Mouse (Mus musculus): ENCODE measurements around the gene Tmem234. TPM values are rescaled to one million over a fixed set of nuclear protein-coding genes. Genes with fewer than 3 reads are reported as not detected.

The Tmem234 gene
- total and polyA plus RNA-seq, 3 experiments: 104 to 207 (median 155) TPM

GRCm38 (mm10) chr4:129618031-129618430 is 17.6 kb downstream of the Tmem234 start:
- no peak for DNase-seq (ENCODE audit: low spot score)
- no peak for TF ChIP-seq POLR2AphosphoS5 (IDR thresholded peaks at IDR 0.05; ENCODE audit: insufficient replicate concordance, low read depth, low read length)
- TF ChIP-seq CTCF (IDR thresholded peaks at IDR 0.05; ENCODE audit: low read depth, low read length): no peak
- TF ChIP-seq GATA1 (IDR thresholded peaks at IDR 0.05; ENCODE audit: borderline replicate concordance, low read length): no peak
- TF ChIP-seq GATA2 (IDR thresholded peaks at IDR 0.05; ENCODE audit: borderline replicate concordance, low read depth, low read length): no peak
- TF ChIP-seq TAL1 (conservative IDR thresholded peaks at IDR 0.05; ENCODE audit: low read depth, low read length): no peak
- H3K27me3 ChIP-seq (ENCODE audit: insufficient read depth, low read length): no peaks in the 10 kb centered on the region
- peak overlapping the region; percentile 84 for H3K4me3 ChIP-seq (ENCODE audit: low read depth, low read length)
- H3K36me3 ChIP-seq (replicated peaks): peaks cover 66% of the 10 kb centered on the region
- no peak for ATAC-seq (ENCODE audit: extremely low read depth, insufficient number of reproducible peaks, low FRiP score, poor library complexity, severe bottlenecking)
- H3K9me3 ChIP-seq (replicated peaks): no peaks in the 10 kb centered on the region
- peaks cover 47% of the 10 kb centered on the region for H3K4me1 ChIP-seq (ENCODE audit: insufficient read depth, low read depth, low read length)

- Histone ChIP-seq H3K27me3 (ENCODE audit: insufficient read depth, low read length) (no peaks in the 10 kb centered on the region), H3K9me3 (replicated peaks) (no peaks in the 10 kb centered on the region), H3K36me3 (replicated peaks) (peaks cover 65% of the 10 kb centered on the region), H3K4me3 (ENCODE audit: low read depth, low read length) (peak within 1 kb of the TSS; percentile 84), H3K4me1 (ENCODE audit: insufficient read depth, low read depth, low read length) (peaks cover 55% of the 10 kb centered on the region)
- peak; percentile 91 for DNase-seq (ENCODE audit: low spot score)
- peak; percentile 84 for ATAC-seq (ENCODE audit: extremely low read depth, insufficient number of reproducible peaks, low FRiP score, poor library complexity, severe bottlenecking)
- TF ChIP-seq CTCF (IDR thresholded peaks at IDR 0.05; ENCODE audit: low read depth, low read length): no peak
- TF ChIP-seq POLR2AphosphoS5 (IDR thresholded peaks at IDR 0.05; ENCODE audit: insufficient replicate concordance, low read depth, low read length): no peak
- no peak for TF ChIP-seq GATA1 (IDR thresholded peaks at IDR 0.05; ENCODE audit: borderline replicate concordance, low read length)
- TF ChIP-seq GATA2 (IDR thresholded peaks at IDR 0.05; ENCODE audit: borderline replicate concordance, low read depth, low read length): no peak
- TF ChIP-seq TAL1 (conservative IDR thresholded peaks at IDR 0.05; ENCODE audit: low read depth, low read length): no peak
These were observed 18.6 kb downstream of the Tmem234 start, which contains the start of gene Iqcc for GRCm38 (mm10) chr4:129618786-129619691. Gene Iqcc (minus strand): TSS chr4:129619099.

- H3K9me3 ChIP-seq (replicated peaks): no peaks in the 10 kb centered on the region
- H3K27me3 ChIP-seq (ENCODE audit: insufficient read depth, low read length): no peaks in the 10 kb centered on the region
- no peak overlapping the region for H3K4me3 ChIP-seq (ENCODE audit: low read depth, low read length)
- peaks cover 70% of the 10 kb centered on the region for H3K4me1 ChIP-seq (ENCODE audit: insufficient read depth, low read depth, low read length)
- no peak for TF ChIP-seq GATA1 (IDR thresholded peaks at IDR 0.05; ENCODE audit: borderline replicate concordance, low read length)
- TF ChIP-seq CTCF (IDR thresholded peaks at IDR 0.05; ENCODE audit: low read depth, low read length): no peak
- no peak for TF ChIP-seq GATA2 (IDR thresholded peaks at IDR 0.05; ENCODE audit: borderline replicate concordance, low read depth, low read length)
- TF ChIP-seq TAL1 (conservative IDR thresholded peaks at IDR 0.05; ENCODE audit: low read depth, low read length): no peak
- no peak for TF ChIP-seq POLR2AphosphoS5 (IDR thresholded peaks at IDR 0.05; ENCODE audit: insufficient replicate concordance, low read depth, low read length)
- ATAC-seq (ENCODE audit: extremely low read depth, insufficient number of reproducible peaks, low FRiP score, poor library complexity, severe bottlenecking): no peak
- H3K36me3 ChIP-seq (replicated peaks): peaks cover 72% of the 10 kb centered on the region
- DNase-seq (ENCODE audit: low spot score): no peak
These were observed 20.2 kb downstream of the Tmem234 start for GRCm38 (mm10) chr4:129620419-129621282.

GRCm38 (mm10) chr4:129621283-129621841 is 20.9 kb downstream of the Tmem234 start:
- DNase-seq (ENCODE audit: low spot score) (no peak), ATAC-seq (ENCODE audit: extremely low read depth, insufficient number of reproducible peaks, low FRiP score, poor library complexity, severe bottlenecking) (no peak)
- Histone ChIP-seq H3K9me3 (replicated peaks) (no peaks in the 10 kb centered on the region), H3K4me1 (ENCODE audit: insufficient read depth, low read depth, low read length) (peaks cover 71% of the 10 kb centered on the region), H3K36me3 (replicated peaks) (peaks cover 72% of the 10 kb centered on the region), H3K4me3 (ENCODE audit: low read depth, low read length) (no peak overlapping the region), H3K27me3 (ENCODE audit: insufficient read depth, low read length) (no peaks in the 10 kb centered on the region)
- TF ChIP-seq GATA1 (IDR thresholded peaks at IDR 0.05; ENCODE audit: borderline replicate concordance, low read length): no peak
- TF ChIP-seq GATA2 (IDR thresholded peaks at IDR 0.05; ENCODE audit: borderline replicate concordance, low read depth, low read length): no peak

- DNase-seq (ENCODE audit: low spot score) (no peak), ATAC-seq (ENCODE audit: extremely low read depth, insufficient number of reproducible peaks, low FRiP score, poor library complexity, severe bottlenecking) (no peak)
- Histone ChIP-seq H3K4me3 (ENCODE audit: low read depth, low read length) (no peak overlapping the region), H3K27me3 (ENCODE audit: insufficient read depth, low read length) (no peaks in the 10 kb centered on the region), H3K36me3 (replicated peaks) (peaks cover 72% of the 10 kb centered on the region), H3K9me3 (replicated peaks) (no peaks in the 10 kb centered on the region), H3K4me1 (ENCODE audit: insufficient read depth, low read depth, low read length) (peaks cover 73% of the 10 kb centered on the region)
- TF ChIP-seq GATA2 (IDR thresholded peaks at IDR 0.05; ENCODE audit: borderline replicate concordance, low read depth, low read length) (no peak), TAL1 (conservative IDR thresholded peaks at IDR 0.05; ENCODE audit: low read depth, low read length) (no peak), CTCF (IDR thresholded peaks at IDR 0.05; ENCODE audit: low read depth, low read length) (no peak), GATA1 (IDR thresholded peaks at IDR 0.05; ENCODE audit: borderline replicate concordance, low read length) (no peak), POLR2AphosphoS5 (IDR thresholded peaks at IDR 0.05; ENCODE audit: insufficient replicate concordance, low read depth, low read length) (no peak)
These were observed 21.8 kb downstream of the Tmem234 start for GRCm38 (mm10) chr4:129622120-129622802.

Measured in G1E (cell line).